Mouse (Mus musculus) left cerebral cortex, adult 11 months (tissue): Measurements from ENCODE around the gene Ksr2.
"Not testable (repeated sequence)": the region's sequence is repeated elsewhere in the genome, so short reads cannot be mapped to it uniquely, and the experiment has no call there.

Experiments
- DNase-seq: peaks from one replicate; pipeline ENCODE4 v3.0.0; 2022; ENCODE audit warnings: low spot score

Gene Ksr2

DNA sequence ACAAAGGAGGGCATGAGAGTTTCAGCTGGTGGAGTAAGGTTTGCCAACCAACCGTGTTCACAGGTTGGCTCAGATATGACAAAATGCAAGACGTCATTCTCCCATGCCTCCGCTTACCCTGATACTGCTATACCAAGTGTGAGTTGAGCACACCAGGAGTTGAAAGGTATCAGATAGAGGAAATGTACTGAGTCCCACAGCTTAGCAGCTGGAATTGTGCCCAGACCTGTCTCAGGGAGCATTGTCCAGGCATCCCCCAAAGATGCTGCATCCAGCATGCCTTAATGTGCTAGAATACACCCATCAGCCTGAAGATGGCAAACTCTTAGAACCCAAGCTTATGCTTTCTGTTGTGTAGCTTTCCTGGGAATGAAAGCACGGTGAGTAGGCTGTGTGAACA, 206.5 kb downstream of the Ksr2 start:
- no peak for DNase-seq

DNA sequence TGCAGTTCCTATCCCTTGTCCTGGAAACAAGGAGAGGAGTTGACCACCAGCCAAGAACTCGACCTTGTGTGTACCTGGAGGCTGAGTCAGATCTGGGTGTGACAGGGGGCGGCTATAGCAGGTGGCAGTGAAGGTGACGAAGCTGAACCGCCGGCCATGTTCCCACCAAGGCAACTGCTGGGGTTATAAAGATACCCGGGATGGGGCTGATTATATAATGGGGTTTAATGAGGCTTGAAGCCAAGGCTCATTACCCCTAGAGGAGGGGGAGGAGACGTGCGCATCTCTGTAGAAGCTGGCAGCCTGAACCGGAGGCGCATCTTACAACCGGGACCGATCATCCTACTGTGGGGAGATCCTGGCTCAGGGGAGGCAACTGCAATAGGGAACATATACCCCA, 208.4 kb downstream of the Ksr2 start:
- DNase-seq: peak; percentile 37

- not testable (repeated sequence) for DNase-seq
These were observed 209.4 kb downstream of the Ksr2 start for GRCm38 (mm10) chr5:117623206-117623605.

DNA sequence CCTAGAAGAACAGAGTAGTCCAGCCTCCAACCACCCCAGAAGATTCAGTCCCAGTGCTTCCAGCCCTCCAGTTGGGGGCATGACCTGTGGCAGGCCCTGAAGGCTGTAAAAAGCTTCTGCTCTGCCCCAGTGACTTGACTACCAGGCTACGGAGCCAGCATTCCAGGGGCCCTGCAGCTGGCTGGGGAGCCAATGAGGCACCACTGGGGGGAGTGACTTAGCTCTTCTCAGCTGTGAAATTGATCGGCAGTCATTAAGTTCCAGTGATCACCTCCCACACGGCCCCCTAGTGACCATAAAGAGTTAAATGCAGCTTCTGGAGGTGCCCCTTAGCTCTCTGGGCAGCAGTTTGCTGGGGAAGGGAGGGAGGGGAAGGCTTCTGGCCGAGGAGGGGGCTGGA, 213.1 kb downstream of the Ksr2 start:
- DNase-seq: no peak

DNA sequence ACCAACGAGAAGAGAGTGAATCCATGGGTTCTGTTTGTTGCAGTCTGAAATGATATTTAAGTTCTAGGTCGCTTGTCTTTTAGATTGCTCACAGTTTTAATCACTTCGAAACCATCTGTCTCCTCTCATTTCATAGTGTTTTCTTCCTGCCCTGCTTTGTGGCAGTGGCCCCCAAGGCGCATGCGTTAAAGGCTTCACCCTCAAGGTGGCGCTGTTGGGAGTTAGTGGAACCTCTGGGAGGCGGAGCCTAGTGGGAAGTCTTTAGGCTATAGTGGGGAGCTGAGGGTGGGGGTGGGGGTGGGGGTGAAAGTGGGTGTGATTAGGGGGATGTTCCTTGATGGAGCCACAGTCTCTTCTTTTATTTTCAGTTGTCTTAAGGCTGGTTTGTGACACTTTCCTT, 214.6 kb downstream of the Ksr2 start:
- DNase-seq: peak; percentile 26

GRCm38 (mm10) chr5:117629570-117629969, 215.8 kb downstream of the Ksr2 start:
- no peak for DNase-seq

DNA sequence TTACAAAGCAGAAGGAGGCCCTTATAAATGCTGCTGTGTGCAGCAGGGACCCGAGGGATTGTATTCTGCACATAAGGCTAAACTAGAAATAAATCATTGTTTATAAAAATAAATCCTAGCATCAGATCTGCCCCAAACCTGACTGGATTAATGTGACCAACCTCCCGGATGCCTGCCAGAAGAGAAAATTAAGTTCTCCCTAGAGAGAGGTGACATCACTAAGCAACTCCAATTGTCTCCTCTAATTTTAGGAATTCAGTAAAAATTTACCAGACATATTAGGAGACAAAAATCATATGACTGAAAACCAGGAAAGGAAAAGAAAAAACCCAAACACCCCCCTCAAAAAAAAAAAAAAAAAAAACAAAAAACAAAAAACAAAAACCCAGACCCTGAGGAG, 221.4 kb downstream of the Ksr2 start:
- DNase-seq: no peak

DNA sequence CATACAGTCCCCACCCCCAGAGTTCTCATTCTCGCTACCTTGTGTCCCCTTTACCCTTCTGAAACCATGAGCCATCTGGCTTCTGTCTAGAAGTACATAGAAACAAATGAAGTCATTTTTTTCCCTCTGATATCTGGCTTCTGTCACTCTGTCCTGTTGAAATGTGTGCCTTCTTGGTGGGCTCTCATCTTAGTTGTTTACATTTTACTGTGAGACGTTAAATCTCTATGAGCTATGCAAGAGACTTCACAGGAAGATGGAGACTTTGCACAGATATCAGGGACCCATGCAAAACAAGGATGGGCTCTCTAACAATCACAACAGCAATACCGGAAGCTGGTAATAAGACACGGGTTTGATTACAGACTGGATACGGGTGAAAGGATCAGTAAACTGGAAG, 222.0 kb downstream of the Ksr2 start:
- no peak for DNase-seq

DNA sequence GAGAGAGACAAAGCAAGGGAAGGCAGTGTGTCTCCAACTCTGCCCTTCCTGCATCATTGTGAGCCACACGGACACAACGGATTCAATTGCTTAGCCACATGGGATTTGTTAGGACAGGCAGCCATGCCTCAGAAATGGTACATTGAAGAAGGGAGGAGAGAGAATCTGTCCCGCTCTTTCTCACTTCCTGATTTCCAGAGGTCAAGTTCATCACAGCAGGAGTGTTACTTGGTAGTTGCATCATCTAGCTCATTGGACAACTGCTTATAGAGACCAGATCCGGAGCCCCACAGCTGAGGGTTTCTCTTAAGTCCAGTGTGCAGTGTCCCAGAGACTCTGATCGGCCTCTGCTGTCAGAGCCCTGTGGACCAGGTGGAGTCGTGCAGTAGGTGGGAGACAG, 227.8 kb downstream of the Ksr2 start:
- no peak for DNase-seq

- no peak for DNase-seq
These were observed 237.6 kb downstream of the Ksr2 start for GRCm38 (mm10) chr5:117651238-117651886.

DNA sequence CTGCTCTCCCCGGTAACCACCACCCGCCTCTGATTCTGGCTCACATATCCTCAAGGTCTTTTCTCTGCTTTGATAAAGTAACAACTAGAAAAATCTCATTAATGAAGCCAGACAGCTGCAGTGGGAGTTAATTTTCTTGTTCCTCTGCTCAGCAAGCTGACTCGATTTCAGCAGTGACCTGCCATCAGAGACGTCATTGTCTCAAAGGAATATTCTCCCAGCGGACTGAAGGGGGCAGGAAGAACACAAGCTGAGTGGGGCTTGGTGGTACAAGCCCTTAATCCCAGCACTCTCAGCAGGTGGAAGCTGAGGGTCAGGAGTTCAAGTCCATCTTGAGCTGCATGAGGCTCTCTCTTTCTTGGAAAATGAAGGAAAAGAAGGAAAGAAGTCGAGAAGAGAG, 244.8 kb downstream of the Ksr2 start:
- no peak for DNase-seq

- no peak for DNase-seq
These were observed 245.8 kb downstream of the Ksr2 start for GRCm38 (mm10) chr5:117659596-117659995.

GRCm38 (mm10) chr5:117665181-117665580, 251.4 kb downstream of the Ksr2 start:
- no peak for DNase-seq

DNA sequence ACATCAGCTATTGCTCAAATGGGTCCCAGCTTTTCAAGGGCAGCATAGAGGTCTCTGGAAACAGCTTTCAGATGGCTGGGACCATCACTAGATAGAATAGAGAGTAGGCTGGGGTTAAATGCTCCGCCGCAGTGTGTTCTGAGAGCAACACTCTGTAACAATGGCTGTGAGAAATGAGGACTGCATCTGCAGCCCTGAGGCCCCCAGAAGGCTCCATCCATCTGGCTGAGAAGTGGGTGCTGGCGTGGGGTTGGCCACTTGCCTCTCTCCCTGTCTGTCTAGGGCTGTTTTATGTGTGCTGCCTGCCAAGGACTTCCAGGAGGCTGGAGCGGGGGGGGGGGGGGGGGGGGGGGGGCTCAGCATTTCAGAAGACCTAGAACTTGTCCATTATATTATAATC, 253.5 kb downstream of the Ksr2 start:
- DNase-seq: no peak

DNA sequence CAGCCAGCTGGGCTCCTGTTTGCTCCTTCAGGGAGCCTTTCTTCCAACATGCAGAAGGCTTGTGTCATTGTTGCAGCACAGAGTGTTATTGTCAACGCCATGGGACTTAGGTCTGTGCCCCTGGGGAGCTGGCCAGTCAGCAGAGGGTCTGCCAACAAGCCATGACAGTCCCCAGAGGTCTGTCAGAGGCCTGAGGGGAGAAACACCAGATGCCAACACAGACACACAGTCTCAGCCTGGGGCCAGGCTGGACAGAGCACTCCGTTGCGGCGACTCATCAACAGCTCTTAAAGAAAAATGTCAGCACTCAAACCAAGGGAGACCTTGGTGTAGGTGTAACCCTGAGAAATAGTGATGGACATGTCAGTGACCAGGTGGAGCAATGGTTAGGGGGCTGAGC, 255.5 kb downstream of the Ksr2 start:
- no peak for DNase-seq

DNA sequence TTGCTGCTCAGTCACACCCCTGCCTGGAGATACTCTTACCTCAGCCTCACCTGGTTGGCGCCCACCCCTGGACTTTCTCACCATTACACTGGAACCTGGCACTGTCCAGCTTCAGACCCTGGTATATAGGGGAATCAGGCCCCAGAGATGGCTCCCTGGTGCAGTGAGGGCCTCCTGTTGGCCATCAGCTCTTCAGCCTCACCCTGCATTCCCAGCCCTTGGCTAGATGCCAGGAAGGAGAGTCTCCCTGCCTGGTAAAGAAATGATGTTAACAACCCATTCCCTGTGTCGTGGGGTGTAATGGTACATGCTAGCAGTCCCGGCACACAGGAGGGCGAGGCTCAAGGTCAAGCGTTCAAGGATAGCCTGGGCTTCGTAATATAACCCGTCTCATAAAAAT, 256.0 kb downstream of the Ksr2 start:
- DNase-seq: no peak

- no peak for DNase-seq
These were observed 257.6 kb downstream of the Ksr2 start for GRCm38 (mm10) chr5:117671362-117671761.

DNA sequence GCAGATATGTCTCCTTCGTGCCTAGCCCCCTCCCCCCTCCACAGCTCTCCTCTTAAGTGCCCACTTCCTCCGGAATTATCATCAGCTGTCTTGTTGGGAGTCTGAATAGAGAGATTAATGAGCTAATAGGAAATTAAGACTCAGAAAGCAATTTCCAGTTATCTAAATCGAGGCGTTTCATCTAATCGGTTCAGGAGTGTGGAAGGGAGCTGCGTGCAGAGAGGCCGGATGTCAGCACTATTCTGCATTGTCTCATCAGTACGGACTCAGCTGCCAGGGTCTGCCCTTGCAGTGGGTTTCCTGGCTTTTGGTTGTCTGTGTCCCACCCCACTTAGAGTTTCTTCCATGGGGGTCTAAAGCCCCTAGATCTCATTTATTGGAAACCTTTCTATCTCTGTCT, 262.0 kb downstream of the Ksr2 start:
- no peak for DNase-seq

DNA sequence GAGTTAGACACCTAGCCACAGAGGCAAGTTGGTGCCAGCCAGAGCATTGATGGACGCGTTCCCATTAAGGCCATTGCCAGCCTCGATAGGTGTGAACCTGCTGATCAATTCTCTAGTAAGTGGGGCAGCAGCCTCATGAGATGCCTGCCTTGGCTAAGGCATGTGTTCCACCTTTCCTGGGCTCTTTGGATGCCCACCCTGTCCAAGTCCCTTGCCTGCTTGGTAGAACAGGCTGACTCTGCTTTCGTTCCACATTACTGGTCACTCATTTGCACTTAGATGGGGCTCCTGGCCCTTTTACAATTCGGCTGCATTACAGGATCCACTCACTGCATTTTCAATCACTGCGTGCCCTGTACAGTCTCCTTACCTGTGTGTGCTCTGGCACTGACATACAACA, 263.4 kb downstream of the Ksr2 start:
- no peak for DNase-seq

- DNase-seq: no peak
These were observed 264.6 kb downstream of the Ksr2 start for GRCm38 (mm10) chr5:117678371-117678770.

DNA sequence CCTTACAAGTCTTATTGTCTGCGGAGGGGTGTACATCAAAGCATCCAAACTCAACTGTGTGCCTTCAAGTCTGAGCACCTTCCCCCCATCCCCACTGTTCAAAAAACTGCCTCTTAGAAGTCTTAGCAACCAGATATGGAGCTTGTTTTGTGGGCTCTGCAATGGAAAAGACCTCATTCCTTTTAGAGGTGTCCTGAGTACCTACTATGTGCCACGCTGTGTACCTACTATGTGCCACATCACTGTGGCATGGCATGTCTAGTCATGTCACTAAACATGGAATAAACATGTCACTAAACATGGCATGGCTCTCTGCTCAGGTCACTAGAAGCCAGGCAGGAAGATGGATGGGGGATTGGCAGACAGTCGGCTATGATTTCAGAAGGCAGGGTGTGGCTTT, 268.4 kb downstream of the Ksr2 start:
- no peak for DNase-seq

GRCm38 (mm10) chr5:117684491-117684890, 270.7 kb downstream of the Ksr2 start:
- DNase-seq: no peak

DNA sequence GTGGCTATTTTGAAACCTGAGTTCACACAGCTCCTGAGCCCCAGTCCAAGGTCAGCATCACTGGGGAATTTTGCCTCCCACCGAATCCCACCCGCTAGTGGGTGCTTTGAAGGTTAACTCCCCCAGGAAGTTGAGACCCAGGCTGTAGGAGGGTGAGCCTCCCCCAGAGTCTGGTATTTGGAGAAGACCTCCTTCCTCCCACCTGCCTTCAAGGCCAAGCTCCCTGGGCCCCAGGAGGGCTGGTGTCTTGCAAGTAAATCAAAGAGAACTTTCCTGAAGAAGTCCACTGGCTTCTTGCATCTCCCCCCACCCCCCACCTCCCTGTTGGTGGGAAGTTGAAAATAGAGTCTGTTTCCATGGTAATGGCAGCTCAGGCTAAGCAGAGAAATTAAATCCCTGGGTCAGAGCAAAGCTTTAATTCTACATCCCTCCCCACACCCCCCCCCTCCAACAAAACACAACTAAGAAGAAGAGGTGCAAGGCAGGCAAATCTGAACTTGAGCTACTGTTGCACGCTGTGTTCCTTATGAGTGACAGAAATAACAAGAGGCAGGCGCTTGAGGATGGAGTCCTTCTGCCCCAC, 274.1 kb downstream of the Ksr2 start:
- no peak for DNase-seq

- DNase-seq: no peak
These were observed 274.9 kb downstream of the Ksr2 start for GRCm38 (mm10) chr5:117688738-117689137.
